Mouse (Mus musculus): ENCODE results near the gene Hsd11b2. TPM values are rescaled to one million over a fixed set of nuclear protein-coding genes. Genes with fewer than 3 reads are reported as not detected.

Hsd11b2 gene
- total RNA-seq, 2 experiments from 2014 or later = 0.20 TPM; not detected in 1

GRCm38 (mm10) chr8:105482123-105482522 lies 36.4 kb upstream of the Hsd11b2 start:
- no peak for DNase-seq (ENCODE audit: low spot score in 2 of 2)
- intact Hi-C loops (cut with DNase I) = no loop called here

GRCm38 (mm10) chr8:105483212-105484029 lies 35.1 kb upstream of the Hsd11b2 start:
- no peak for DNase-seq (ENCODE audit: low spot score in 2 of 2)
- intact Hi-C loops (cut with DNase I) = no loop called here

- intact Hi-C loops (cut with DNase I) = no loop called here
- no peak for DNase-seq (ENCODE audit: low spot score in 2 of 2)
These were observed 34.6 kb upstream of the Hsd11b2 start for GRCm38 (mm10) chr8:105484030-105484368.

GRCm38 (mm10) chr8:105484392-105484791 lies 34.2 kb upstream of the Hsd11b2 start:
- intact Hi-C loops (cut with DNase I) = no loop called here
- no peak for DNase-seq (ENCODE audit: low spot score in 2 of 2)

GRCm38 (mm10) chr8:105488082-105488481 lies 30.5 kb upstream of the Hsd11b2 start:
- DNase-seq (ENCODE audit: low spot score in 2 of 2) = no peak
- intact Hi-C loops (cut with DNase I) = no loop called here

- intact Hi-C loops (cut with DNase I) = no loop called here
- no peak for DNase-seq (ENCODE audit: low spot score in 2 of 2)
These were observed 29.3 kb upstream of the Hsd11b2 start for GRCm38 (mm10) chr8:105489281-105489680.

- DNase-seq (ENCODE audit: low spot score in 2 of 2) = no peak
- intact Hi-C loops (cut with DNase I) = no loop called here
These were observed 25.1 kb upstream of the Hsd11b2 start for GRCm38 (mm10) chr8:105493495-105493894.

- intact Hi-C loops (cut with DNase I) = no loop called here
- DNase-seq (ENCODE audit: low spot score in 2 of 2) = no peak
These were observed 24.0 kb upstream of the Hsd11b2 start for GRCm38 (mm10) chr8:105494566-105494965.

GRCm38 (mm10) chr8:105495350-105496302 lies 22.9 kb upstream of the Hsd11b2 start:
- intact Hi-C loops (cut with DNase I) = no loop called here
- DNase-seq (ENCODE audit: low spot score in 2 of 2) = no peak

GRCm38 (mm10) chr8:105496439-105497180 lies 21.9 kb upstream of the Hsd11b2 start, which contains the start of gene Zdhhc1:
Gene Zdhhc1, minus strand, starts transcription at chr8:105496902.
- intact Hi-C loops (cut with DNase I) = no loop called here
- DNase-seq (ENCODE audit: low spot score in 2 of 2) = peak; percentile 87 to 91

GRCm38 (mm10) chr8:105499787-105500186 lies 18.8 kb upstream of the Hsd11b2 start:
- DNase-seq (ENCODE audit: low spot score in 2 of 2) = no peak
- intact Hi-C loops (cut with DNase I) = no loop called here

- DNase-seq (ENCODE audit: low spot score in 2 of 2) = no peak
- intact Hi-C loops (cut with DNase I) = no loop called here
These were observed 13.9 kb upstream of the Hsd11b2 start for GRCm38 (mm10) chr8:105504617-105505016.

GRCm38 (mm10) chr8:105506977-105507376 lies 11.6 kb upstream of the Hsd11b2 start:
- intact Hi-C loops (cut with DNase I) = no loop called here
- no peak for DNase-seq (ENCODE audit: low spot score in 2 of 2)

GRCm38 (mm10) chr8:105508758-105509157 lies 9.8 kb upstream of the Hsd11b2 start:
- DNase-seq (ENCODE audit: low spot score in 2 of 2) = no peak
- intact Hi-C loops (cut with DNase I) = no loop called here

- no peak for DNase-seq (ENCODE audit: low spot score in 2 of 2)
- intact Hi-C loops (cut with DNase I) = no loop called here
These were observed 8.4 kb upstream of the Hsd11b2 start for GRCm38 (mm10) chr8:105509997-105510735.

- intact Hi-C loops (cut with DNase I) = no loop called here
- DNase-seq (ENCODE audit: low spot score in 2 of 2) = no peak
These were observed 4.4 kb upstream of the Hsd11b2 start for GRCm38 (mm10) chr8:105514194-105514593.

- no peak for DNase-seq (ENCODE audit: low spot score in 2 of 2)
- intact Hi-C loops (cut with DNase I) = loop anchor here (5.0 kb wide), 1 partner anchor 38 kb away; no protein-coding TSS in a partner anchor
These were observed 3.9 kb upstream of the Hsd11b2 start for GRCm38 (mm10) chr8:105514656-105515055.

GRCm38 (mm10) chr8:105516018-105516645 lies 2.4 kb upstream of the Hsd11b2 start:
- intact Hi-C loops (cut with DNase I) = loop anchor here (5.0 kb wide), 1 partner anchor 36 kb away; no protein-coding TSS in a partner anchor
- peak; percentile 61 to 69 for DNase-seq (ENCODE audit: low spot score in 2 of 2)

GRCm38 (mm10) chr8:105517346-105517745 lies 1.2 kb upstream of the Hsd11b2 start:
- DNase-seq (ENCODE audit: low spot score in 2 of 2) = no peak
- intact Hi-C loops (cut with DNase I) = loop anchor here (5.0 kb wide), 1 partner anchor 35 kb away; no protein-coding TSS in a partner anchor

Measured in left cerebral cortex, postnatal 36 days (tissue).